Mouse (Mus musculus) ovary, postnatal 36 days (tissue): ENCODE measurements at regions not wholly inside any gene's neighbourhood (a gene's known extent, or its start where the extent isn't known, plus 50 kb on each side); places are given as distances from the start of the nearest gene placed in this dataset.

ENCODE experiments used
- DNase-seq: peaks from one replicate; pipeline ENCODE4 v3.0.0; 2022; ENCODE audit warnings: low spot score, mixed read lengths

DNA sequence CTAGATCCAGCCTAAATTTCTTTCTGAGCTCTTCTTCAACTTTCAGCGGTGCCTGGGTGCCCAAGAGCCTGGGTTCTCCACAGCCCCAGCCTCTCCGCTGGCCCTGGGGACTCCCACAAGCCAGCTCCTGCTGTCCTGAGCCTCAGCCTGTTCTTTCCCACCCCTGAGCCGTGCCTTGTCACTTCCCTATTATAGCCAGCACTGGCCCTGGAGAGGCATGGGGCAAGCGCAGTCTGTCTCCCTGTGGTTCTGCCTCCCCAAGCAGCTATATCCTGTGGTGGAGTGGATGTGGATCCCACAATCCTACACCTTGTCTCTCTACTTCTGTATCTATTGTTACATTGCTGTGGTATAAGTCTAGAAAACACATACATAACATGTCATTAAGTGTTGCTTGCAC, 128.6 kb upstream of the Hgf start:
- DNase-seq: no peak

DNA sequence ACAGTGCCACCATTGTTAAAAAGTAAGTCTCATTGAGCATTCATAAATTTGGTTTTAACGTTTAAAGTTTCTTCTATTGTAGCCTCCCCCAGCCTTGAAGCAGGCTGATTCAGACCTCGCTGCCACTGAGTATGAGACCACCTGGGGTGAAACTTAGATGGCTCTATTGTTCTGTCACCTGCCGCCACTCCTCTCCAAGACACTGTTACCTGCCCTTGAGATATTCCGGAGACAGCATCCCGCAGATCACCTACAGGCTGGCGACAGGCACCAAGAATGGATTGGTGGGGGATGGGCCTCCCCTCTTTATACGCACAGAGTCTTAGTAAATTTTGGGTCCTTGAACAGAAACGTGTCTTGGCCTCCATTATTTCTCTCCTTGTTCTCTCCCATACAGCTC, 128.0 kb upstream of the Hgf start:
- DNase-seq: no peak

- DNase-seq: no peak
Observed at GRCm38 (mm10) chr5:16426306-16426705, 127.0 kb upstream of the Hgf start.

DNA sequence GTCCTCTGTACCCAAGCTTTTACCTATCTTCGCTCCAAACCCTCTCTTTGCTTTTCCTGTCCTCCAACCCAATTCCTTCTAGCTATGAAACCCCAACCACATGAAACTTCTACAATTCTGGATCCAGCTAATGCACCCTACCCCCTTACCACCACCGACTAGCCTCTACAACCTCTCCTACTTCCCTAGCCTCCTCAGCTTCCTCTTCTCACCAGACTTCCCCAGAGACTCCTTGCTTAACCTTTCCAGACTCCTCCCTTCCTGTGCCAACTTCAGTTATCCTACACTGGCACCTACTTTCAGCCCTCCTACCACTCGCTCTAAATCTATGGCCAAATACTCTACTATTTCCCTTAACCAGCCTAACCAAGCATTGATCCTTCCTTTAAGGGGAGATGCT, 118.7 kb upstream of the Hgf start:
- no peak for DNase-seq

DNA sequence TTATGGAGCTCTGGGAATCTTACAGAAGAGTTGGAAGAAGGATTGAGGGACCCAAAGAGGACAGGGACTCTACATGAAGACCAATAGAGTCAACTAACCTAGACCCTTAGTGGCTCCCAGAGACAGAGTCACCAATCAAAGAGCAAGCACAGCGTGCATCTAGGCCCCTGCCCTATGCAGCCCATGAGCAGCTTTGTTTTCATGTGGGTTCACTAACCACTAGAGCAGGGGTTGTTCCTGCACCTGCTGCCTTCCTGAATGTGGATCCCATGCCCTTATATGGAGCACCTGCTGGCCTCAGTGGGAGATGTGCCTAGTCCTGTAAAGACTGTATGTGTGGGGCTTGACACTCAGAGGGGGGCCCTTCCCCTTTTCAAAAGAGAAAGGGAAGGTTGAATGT, 108.2 kb upstream of the Hgf start:
- DNase-seq: no peak

GRCm38 (mm10) chr5:16446977-16447376, 106.3 kb upstream of the Hgf start:
- DNase-seq: no peak

- no peak for DNase-seq
Observed at GRCm38 (mm10) chr5:16461795-16462194, 91.5 kb upstream of the Hgf start.

DNA sequence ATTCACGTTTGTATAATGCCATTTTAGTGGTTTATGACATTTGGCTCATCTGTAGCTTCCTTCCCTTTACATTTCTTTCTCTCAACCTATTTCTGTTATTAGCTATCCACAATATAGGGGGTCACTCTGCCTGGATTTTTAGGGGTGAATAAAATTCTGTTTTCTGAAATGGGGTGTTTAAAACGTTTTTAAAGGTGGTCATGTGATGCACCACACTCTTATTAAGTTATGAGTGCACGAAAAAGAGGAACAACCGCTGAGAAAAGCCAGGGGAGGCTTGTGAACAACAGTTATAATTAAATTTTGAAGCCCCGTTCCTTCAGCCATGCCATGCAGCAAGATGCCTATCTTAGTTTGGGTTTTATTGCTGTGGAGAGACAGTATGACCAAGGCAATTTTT, 87.0 kb upstream of the Hgf start:
- DNase-seq: no peak

- DNase-seq: no peak
Observed at GRCm38 (mm10) chr5:16468560-16468959, 84.7 kb upstream of the Hgf start.

DNA sequence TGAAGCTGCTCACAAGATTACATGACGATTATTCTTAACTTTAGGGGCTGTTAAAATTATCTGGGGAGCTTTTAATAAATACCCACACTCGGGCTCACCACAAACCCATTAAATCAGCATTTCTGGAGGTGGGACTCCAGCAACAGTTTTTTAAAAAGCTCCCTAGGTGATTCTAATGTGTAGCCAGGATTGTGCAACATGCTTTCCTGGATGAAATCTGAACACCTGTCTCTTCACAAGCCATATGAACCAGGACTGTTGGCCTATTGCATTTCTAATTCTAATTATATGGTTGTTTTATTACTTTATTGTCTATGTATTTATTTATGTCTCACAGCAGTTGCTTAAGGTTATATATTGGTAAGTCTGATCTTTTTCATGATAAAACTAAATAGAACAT, 84.1 kb upstream of the Hgf start:
- DNase-seq: no peak

- DNase-seq: peak; percentile 36
Observed at GRCm38 (mm10) chr5:16469644-16470275, 83.5 kb upstream of the Hgf start.

DNA sequence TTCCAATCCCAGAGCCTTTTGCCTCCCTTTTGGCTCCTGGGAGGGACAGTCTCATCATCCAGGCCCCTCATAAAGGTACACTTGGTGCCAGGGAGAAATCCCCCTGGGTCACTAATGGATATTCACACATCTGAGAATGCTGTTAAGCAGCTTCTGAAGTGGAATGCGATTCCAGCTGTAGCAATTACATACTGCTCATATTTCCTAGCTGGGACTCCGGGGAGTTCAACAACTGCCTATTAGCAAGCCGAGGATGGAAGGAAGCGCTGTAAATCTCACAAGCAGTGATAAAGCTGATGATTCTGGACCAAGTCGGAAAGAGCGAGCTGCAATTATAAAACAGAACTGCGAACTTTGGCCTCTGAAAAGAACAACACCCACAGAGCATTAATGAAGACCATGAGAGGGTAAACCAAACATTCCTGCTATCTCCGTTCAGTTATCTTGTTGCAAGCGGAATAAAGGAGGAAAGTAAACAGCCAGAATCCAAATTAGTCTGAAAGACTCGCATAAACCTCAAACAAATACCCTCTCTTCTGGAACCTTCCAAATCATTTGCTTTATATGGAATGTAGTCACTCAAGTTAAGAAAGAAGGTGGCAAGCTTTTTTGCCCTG, 82.8 kb upstream of the Hgf start:
- DNase-seq: peak; percentile 4

- no peak for DNase-seq
Observed at GRCm38 (mm10) chr5:16487969-16488368, 65.3 kb upstream of the Hgf start.

DNA sequence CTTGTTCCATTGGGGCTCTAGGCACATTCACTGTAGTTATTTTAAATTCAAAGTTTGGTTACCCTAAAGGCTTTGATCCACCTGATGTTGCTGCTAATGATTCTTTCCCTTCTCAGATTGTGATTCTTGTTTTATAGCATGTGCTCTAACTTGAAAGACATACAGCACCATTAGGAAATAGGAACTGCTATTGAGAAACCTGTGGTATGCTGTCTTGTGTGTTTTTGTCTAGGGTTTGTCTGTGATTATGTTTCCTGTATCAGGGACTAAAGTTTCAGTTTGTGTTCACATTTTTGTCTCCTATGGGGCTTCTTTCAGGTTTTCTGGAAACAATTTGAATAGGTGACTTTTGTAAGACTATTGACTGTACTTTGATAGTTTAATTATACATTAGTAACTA, 63.5 kb upstream of the Hgf start:
- DNase-seq: no peak

DNA sequence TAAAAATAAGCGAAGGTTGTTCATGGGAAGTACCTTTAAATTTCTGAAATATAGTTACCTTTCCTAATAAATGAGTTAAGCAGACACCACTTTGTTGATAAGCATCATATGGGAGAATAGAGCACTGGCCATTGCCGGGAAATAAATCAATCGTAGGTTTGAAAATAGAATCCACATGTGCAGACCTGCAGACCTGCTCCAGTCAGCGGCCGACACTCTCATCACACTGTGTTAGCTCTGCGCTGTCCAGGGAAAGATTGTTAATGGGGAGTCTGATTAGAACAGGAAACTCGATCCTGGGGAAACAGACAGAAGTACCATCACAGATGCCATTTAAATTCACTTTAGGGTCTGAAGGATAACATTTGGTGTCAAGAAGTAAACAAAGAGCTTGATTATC, 53.4 kb upstream of the Hgf start:
- no peak for DNase-seq
